Comparison of ENCODE assay signal across 24 mouse cellular contexts in genomic region chr13:11915619-11916018, GRCm38 (mm10).
DNase-seq lines count a peak whose midpoint lies in the region; ATAC-seq and TF ChIP-seq lines count a peak whose summit lies in the region.
"Had no signal": no experiment of that assay in that cellular context is flagged by ENCODE, and none has a peak within 500 bp of the region (broad histone marks: within the 10 kb centered on the region; RNA-seq: fewer than 3 reads in every experiment).

No protein-coding gene starts in this region.

- H3K9me3 ChIP-seq in heart, embryonic 12.5 days (replicated peaks), result no peaks in the 10 kb centered on the region
- H3K9me3 ChIP-seq in heart, embryonic 10.5 days, result no peaks in the 10 kb centered on the region
- H3K9me3 ChIP-seq in liver, embryonic 14.5 days (ENCODE audit: control insufficient read depth, low read length), result no peaks in the 10 kb centered on the region
- no peaks in the 10 kb centered on the region for H3K9me3 ChIP-seq in liver, embryonic 11.5 days (ENCODE audit: control insufficient read depth, low read length)
- H3K9me3 ChIP-seq: embryonic facial prominence, embryonic 12.5 days; embryonic facial prominence, embryonic 15.5 days; hindbrain, embryonic 15.5 days; intestine, embryonic 15.5 days had no signal

- intact Hi-C loops in left cerebral cortex, adult 2 months (cut with DNase I), result no loop called here
- intact Hi-C loops in left cerebral cortex, postnatal 10 days (cut with DNase I), result no loop called here

- H3K27me3 ChIP-seq in heart, embryonic 12.5 days (replicated peaks), result no peaks in the 10 kb centered on the region
- H3K27me3 ChIP-seq in heart, embryonic 10.5 days (ENCODE audit: insufficient read depth, poor library complexity, severe bottlenecking), result no peaks in the 10 kb centered on the region
- H3K27me3 ChIP-seq in liver, embryonic 14.5 days (ENCODE audit: control insufficient read depth, insufficient read depth, low read length), result no peaks in the 10 kb centered on the region
- no peaks in the 10 kb centered on the region for H3K27me3 ChIP-seq in liver, embryonic 11.5 days (replicated peaks; ENCODE audit: control insufficient read depth, insufficient read depth, low read length)
- H3K27me3 ChIP-seq: embryonic facial prominence, embryonic 12.5 days; embryonic facial prominence, embryonic 15.5 days; hindbrain, embryonic 12.5 days; hindbrain, embryonic 15.5 days; intestine, embryonic 15.5 days; Patski had no signal

- peak; percentile 26; the same call in 1 of the 2 replicates for ATAC-seq in cerebellum, adult (ENCODE audit: insufficient number of reproducible peaks, low FRiP score, low TSS enrichment)
- ATAC-seq in heart, embryonic 12.5 days (ENCODE audit: insufficient number of reproducible peaks, low FRiP score), result 0 out of 2 replicates have a peak, but pooled peaks have one; percentile 39
- ATAC-seq in liver, embryonic 14.5 days (ENCODE audit: insufficient read depth), result 0 out of 2 replicates have a peak, but pooled peaks have one; percentile 21
- no peak for ATAC-seq in liver, embryonic 11.5 days (replicated peaks; ENCODE audit: low FRiP score)
- ATAC-seq: forebrain, embryonic 14.5 days; forebrain, postnatal 0 days; intestine, embryonic 15.5 days; Patski had no signal

- no peaks in the 10 kb centered on the region for H3K36me3 ChIP-seq in heart, embryonic 12.5 days
- no peaks in the 10 kb centered on the region for H3K36me3 ChIP-seq in heart, embryonic 10.5 days
- no peaks in the 10 kb centered on the region for H3K36me3 ChIP-seq in liver, embryonic 14.5 days (replicated peaks; ENCODE audit: control insufficient read depth, insufficient read depth, low read depth)
- H3K36me3 ChIP-seq in liver, embryonic 11.5 days (ENCODE audit: control insufficient read depth, insufficient read depth, low read length), result no peaks in the 10 kb centered on the region
- H3K36me3 ChIP-seq: embryonic facial prominence, embryonic 12.5 days; embryonic facial prominence, embryonic 15.5 days; hindbrain, embryonic 12.5 days; hindbrain, embryonic 15.5 days; intestine, embryonic 15.5 days had no signal

- TF ChIP-seq EP300 in liver, embryonic 14.5 days (IDR thresholded peaks at IDR 0.05; ENCODE audit: low read depth), result peak; percentile 26; the same call in 1 of the 2 replicates

- H3K4me3 ChIP-seq in heart, embryonic 12.5 days, result no peak overlapping the region
- no peak overlapping the region for H3K4me3 ChIP-seq in heart, embryonic 10.5 days
- H3K4me3 ChIP-seq in left cerebral cortex, adult 2 months, result no peak overlapping the region
- H3K4me3 ChIP-seq in liver, embryonic 14.5 days (ENCODE audit: insufficient read depth in 1 of 2, low read depth in 2 of 2, low read length in 2 of 2), result no peak overlapping the region
- no peak overlapping the region for H3K4me3 ChIP-seq in liver, embryonic 11.5 days (ENCODE audit: low read depth, low read length)
- H3K4me3 ChIP-seq: embryonic facial prominence, embryonic 12.5 days; embryonic facial prominence, embryonic 15.5 days; gastrocnemius, adult 2 months; hindbrain, embryonic 12.5 days; hindbrain, embryonic 15.5 days; intestine, embryonic 15.5 days had no signal

- WGBS in heart, embryonic 12.5 days, result 40% methylated on average over 2 of the region's 2 CpGs
- 51% methylated on average over 2 of the region's 2 CpGs for WGBS in heart, embryonic 10.5 days
- WGBS in liver, embryonic 14.5 days (ENCODE audit: insufficient replicate concordance), result 18% methylated on average over 2 of the region's 2 CpGs
- 30% methylated on average over 2 of the region's 2 CpGs for WGBS in liver, embryonic 11.5 days

- no peak overlapping the region for H3K9ac ChIP-seq in heart, embryonic 12.5 days
- no peak overlapping the region for H3K9ac ChIP-seq in liver, embryonic 14.5 days (replicated peaks)
- no peak overlapping the region for H3K9ac ChIP-seq in liver, embryonic 11.5 days (ENCODE audit: low read depth, low read length)
- H3K9ac ChIP-seq: embryonic facial prominence, embryonic 12.5 days; embryonic facial prominence, embryonic 15.5 days; forebrain, postnatal 0 days; hindbrain, embryonic 12.5 days; hindbrain, embryonic 15.5 days; intestine, embryonic 15.5 days had no signal

- TF ChIP-seq CTCF in left cerebral cortex, adult 2 months (IDR thresholded peaks at IDR 0.05), result no peak
- no peak for TF ChIP-seq CTCF in liver, embryonic 14.5 days (IDR thresholded peaks at IDR 0.05; ENCODE audit: low read depth)

- no peak overlapping the region for H3K27ac ChIP-seq in heart, embryonic 12.5 days (ENCODE audit: poor library complexity, severe bottlenecking)
- no peak overlapping the region for H3K27ac ChIP-seq in heart, embryonic 10.5 days
- H3K27ac ChIP-seq in left cerebral cortex, adult 2 months, result peak overlapping the region; percentile 38; the same call in 1 of the 2 replicates
- H3K27ac ChIP-seq in liver, embryonic 14.5 days, result no peak overlapping the region
- no peak overlapping the region for H3K27ac ChIP-seq in liver, embryonic 11.5 days (ENCODE audit: low read depth, low read length)
- H3K27ac ChIP-seq: embryonic facial prominence, embryonic 12.5 days; embryonic facial prominence, embryonic 15.5 days; gastrocnemius, adult 2 months; hindbrain, embryonic 12.5 days; hindbrain, embryonic 15.5 days; intestine, embryonic 15.5 days had no signal

- peaks cover 20% of the 10 kb centered on the region for H3K4me1 ChIP-seq in heart, embryonic 12.5 days (replicated peaks)
- no peaks in the 10 kb centered on the region for H3K4me1 ChIP-seq in heart, embryonic 10.5 days
- no peaks in the 10 kb centered on the region for H3K4me1 ChIP-seq in liver, embryonic 14.5 days (replicated peaks; ENCODE audit: control insufficient read depth in 2 of 2, insufficient read depth in 2 of 2, low read length in 1 of 2)
- no peaks in the 10 kb centered on the region for H3K4me1 ChIP-seq in liver, embryonic 11.5 days (replicated peaks; ENCODE audit: control insufficient read depth, insufficient read depth, low read length)
- H3K4me1 ChIP-seq: embryonic facial prominence, embryonic 12.5 days; embryonic facial prominence, embryonic 15.5 days; hindbrain, embryonic 12.5 days; hindbrain, embryonic 15.5 days; intestine, embryonic 15.5 days had no signal

- no peak for DNase-seq in cerebellum, postnatal 14 days
- DNase-seq in heart, embryonic 10.5 days (ENCODE audit: low spot score), result no peak
- no peak for DNase-seq in left cerebral cortex, adult 2 months (ENCODE audit: extremely low spot score in 1 of 2, low spot score in 2 of 2)
- DNase-seq in left cerebral cortex, postnatal 10 days (ENCODE audit: extremely low spot score in 1 of 2, low spot score in 2 of 2), result no peak
- no peak for DNase-seq in liver, embryonic 14.5 days (ENCODE audit: low read depth in 3 of 3, low spot score in 3 of 3)
- DNase-seq in liver, embryonic 11.5 days (ENCODE audit: low spot score), result no peak
- DNase-seq: adrenal gland, postnatal 10 days; adrenal gland, postnatal 36 days; cerebellum, adult 11 months; cerebellum, adult 8-10 months; cerebellum, postnatal 10 days; forebrain, postnatal 0 days; gastrocnemius, adult 2 months; gastrocnemius, postnatal 14 days; heart, adult 11 months had no signal

- H3K4me2 ChIP-seq in heart, embryonic 12.5 days, result no peak overlapping the region
- no peak overlapping the region for H3K4me2 ChIP-seq in liver, embryonic 14.5 days (ENCODE audit: low read depth)
- no peak overlapping the region for H3K4me2 ChIP-seq in liver, embryonic 11.5 days
- H3K4me2 ChIP-seq: embryonic facial prominence, embryonic 12.5 days; embryonic facial prominence, embryonic 15.5 days; hindbrain, embryonic 12.5 days; hindbrain, embryonic 15.5 days; intestine, embryonic 15.5 days had no signal
